Mouse (Mus musculus): ENCODE data around the gene Amn.

GRCm38 (mm10) chr12:111235631-111236030 is 35.3 kb upstream of the Amn start:
- TF ChIP-seq POLR2A (IDR thresholded peaks at IDR 0.05; ENCODE audit: control insufficient read depth, extremely low read depth, insufficient read depth, low read length, poor library complexity), result no peak
- TF ChIP-seq CTCF (IDR thresholded peaks at IDR 0.05; ENCODE audit: borderline replicate concordance, control insufficient read depth, extremely low read depth, insufficient read depth, low read length, poor library complexity), result no peak

Data from thymus, adult 2 months (tissue).